Mouse (Mus musculus) ES-Bruce4 (cell line): Measurements from ENCODE around the gene Ceacam16. TPM values are rescaled to one million over a fixed set of nuclear protein-coding genes. Genes with fewer than 3 reads are reported as not detected.

Experiments used
- H3K27ac ChIP-seq: 2 replicates; pipeline ENCODE4 v1.5.1; 2012; ENCODE audit warnings: low read length, inconsistent platforms; ENCODE audit not compliant: insufficient read depth
- H3K27me3 ChIP-seq: 2 replicates; pipeline ENCODE4 v1.6.1; 2012; ENCODE audit warnings: mild to moderate bottlenecking, low read length, inconsistent platforms; ENCODE audit not compliant: control insufficient read depth, poor library complexity, insufficient read depth, severe bottlenecking
- H3K36me3 ChIP-seq: 2 replicates; pipeline ENCODE4 v1.6.1; 2012; ENCODE audit warnings: inconsistent platforms, mild to moderate bottlenecking, low read length, moderate library complexity; ENCODE audit not compliant: control insufficient read depth, poor library complexity, insufficient read depth, severe bottlenecking
- H3K4me1 ChIP-seq: one replicate; pipeline ENCODE4 v1.8.1; 2011; ENCODE audit warnings: low read length; ENCODE audit not compliant: control insufficient read depth, insufficient read depth
- H3K4me3 ChIP-seq: 2 replicates; pipeline ENCODE4 v1.5.1; 2011; ENCODE audit warnings: low read depth, mild to moderate bottlenecking, low read length
- H3K9ac ChIP-seq: 2 replicates; pipeline ENCODE4 v1.6.1; 2012; ENCODE audit warnings: low read depth, mild to moderate bottlenecking, inconsistent platforms; ENCODE audit not compliant: poor library complexity, severe bottlenecking
- H3K9me3 ChIP-seq: replicated peaks from 2 replicates; pipeline ENCODE4 v1.6.1; 2012; ENCODE audit warnings: mild to moderate bottlenecking, low read length, inconsistent platforms; ENCODE audit not compliant: control insufficient read depth, poor library complexity, insufficient read depth, severe bottlenecking
- CTCF ChIP-seq: IDR thresholded peaks from one replicate; pipeline ENCODE4 v1.8.1; 2011; ENCODE audit warnings: low read depth, low read length
- EP300 ChIP-seq: IDR thresholded peaks from 2 replicates; pipeline ENCODE4 v1.6.1; 2011; ENCODE audit warnings: low read depth, low read length; ENCODE audit not compliant: insufficient read depth
- POLR2A ChIP-seq: IDR thresholded peaks from one replicate; pipeline ENCODE4 v1.8.1; 2011; ENCODE audit warnings: low read length; ENCODE audit not compliant: insufficient read depth
- polyA plus RNA-seq: library from polyadenylated mRNA; stranded (reverse); fragments of >200 nt; gene quantifications from 2 replicates; pipeline ENCODE4 v1.2.4, GENCODE M21; 2011; ENCODE audit warnings: low read depth; ENCODE audit not compliant: missing spikeins, insufficient read depth, insufficient read length

Ceacam16 gene
- polyA plus RNA-seq, 1 experiment, result not detected

- Histone ChIP-seq H3K4me1 (peaks cover 2% of the 10 kb centered on the region), H3K4me3 (no peak overlapping the region), H3K9ac (no peak overlapping the region), H3K9me3 (no peaks in the 10 kb centered on the region), H3K27me3 (no peaks in the 10 kb centered on the region), H3K27ac (no peak overlapping the region), H3K36me3 (no peaks in the 10 kb centered on the region)
- TF ChIP-seq CTCF (no peak), POLR2A (no peak), EP300 (no peak)
These were observed 54.6 kb downstream of the Ceacam16 start for GRCm38 (mm10) chr7:19806356-19806969.

- Histone ChIP-seq H3K36me3 (no peaks in the 10 kb centered on the region), H3K9me3 (no peaks in the 10 kb centered on the region), H3K9ac (no peak overlapping the region), H3K27me3 (no peaks in the 10 kb centered on the region), H3K4me3 (no peak overlapping the region), H3K4me1 (no peaks in the 10 kb centered on the region), H3K27ac (no peak overlapping the region)
- peak; percentile 95 for TF ChIP-seq CTCF
- TF ChIP-seq EP300, result no peak
These were observed 58.1 kb downstream of the Ceacam16 start for GRCm38 (mm10) chr7:19802995-19803394.

Other genes starting within 250 kb of the Ceacam16 start
- gene Relb, start 231.9 kb downstream of the Ceacam16 start, polyA plus RNA-seq, result 11.7 and 11.9 TPM in 2 replicates
- gene Clptm1, start 196.3 kb downstream of the Ceacam16 start, polyA plus RNA-seq, result 49.6 and 52.7 TPM in 2 replicates
- 1.2 TPM in 1 of 2 replicates, not detected in the other for gene Apoc2, start 183.4 kb downstream of the Ceacam16 start, polyA plus RNA-seq
- gene Gm44805, start 179.9 kb downstream of the Ceacam16 start, polyA plus RNA-seq, result not detected in 2 replicates
- 1.1 TPM in 1 of 2 replicates, not detected in the other for gene Apoc4, start 179.8 kb downstream of the Ceacam16 start, polyA plus RNA-seq
- 93.2 and 95.8 TPM in 2 replicates for gene Apoc1, start 168.6 kb downstream of the Ceacam16 start, polyA plus RNA-seq
- 1,030 and 1,048 TPM in 2 replicates for gene Apoe, start 162.1 kb downstream of the Ceacam16 start, polyA plus RNA-seq
- 68.2 TPM in 2 replicates for gene Tomm40, start 145.9 kb downstream of the Ceacam16 start, polyA plus RNA-seq
- 86.7 and 97.9 TPM in 2 replicates for gene Nectin2, start 110.8 kb downstream of the Ceacam16 start, polyA plus RNA-seq
- gene Bcam, start 90.3 kb downstream of the Ceacam16 start, polyA plus RNA-seq, result 138 and 154 TPM in 2 replicates
- 17.1 and 23.2 TPM in 2 replicates for gene Cblc, start 64.5 kb downstream of the Ceacam16 start, polyA plus RNA-seq
- 17.3 and 27.3 TPM in 2 replicates for gene Bcl3, start 38.5 kb downstream of the Ceacam16 start, polyA plus RNA-seq
- 0.82 and 1.1 TPM in 2 replicates for gene Gm19345, start 9.3 kb downstream of the Ceacam16 start, polyA plus RNA-seq
- not detected in 2 replicates for gene Ceacam19, start 26.7 kb upstream of the Ceacam16 start, polyA plus RNA-seq
- gene Pvr, start 59.9 kb upstream of the Ceacam16 start, polyA plus RNA-seq, result 63.5 and 68.1 TPM in 2 replicates
- gene Igsf23, start 89.5 kb upstream of the Ceacam16 start, polyA plus RNA-seq, result 1.3 and 2.1 TPM in 2 replicates
- 0.21 TPM in 1 of 2 replicates, not detected in the other for gene Ceacam20, start 104.1 kb upstream of the Ceacam16 start, polyA plus RNA-seq
- gene Nlrp9b, start 130.2 kb upstream of the Ceacam16 start, polyA plus RNA-seq, result 0.30 and 0.33 TPM in 2 replicates
- gene Vmn1r91, start 238.4 kb upstream of the Ceacam16 start, polyA plus RNA-seq, result not detected in 2 replicates